Mouse (Mus musculus) midbrain, embryonic 11.5 days (tissue): ENCODE results near the gene Asap2. TPM values are rescaled to one million over a fixed set of nuclear protein-coding genes. Genes with fewer than 3 reads are reported as not detected.

Experiments used
- ATAC-seq: fragments of 200-750 bp; cut with Nextera tagmentation; 2 replicates; pipeline ENCODE4 v1.8.0; 2017; ENCODE audit warnings: moderate TSS enrichment, moderate library complexity; ENCODE audit not compliant: low FRiP score
- DNase-seq: peaks from one replicate; pipeline ENCODE4 v3.0.0; 2015; ENCODE audit warnings: low spot score; ENCODE audit errors: missing footprints
- H3K27ac ChIP-seq: fragments of 300-500 bp; sonication (generic); 2 replicates; pipeline ENCODE4 v1.5.1; 2014; ENCODE audit warnings: low read depth, low read length
- H3K27me3 ChIP-seq: fragments of 300-500 bp; sonication (generic); 2 replicates; pipeline ENCODE4 v1.6.1; 2014; ENCODE audit warnings: mild to moderate bottlenecking, low read length, moderate library complexity, mixed read lengths; ENCODE audit not compliant: control insufficient read depth, insufficient read depth
- H3K36me3 ChIP-seq: fragments of 300-500 bp; sonication (generic); 2 replicates; pipeline ENCODE4 v1.6.1; 2014; ENCODE audit warnings: mild to moderate bottlenecking, low read length, moderate library complexity, mixed read lengths; ENCODE audit not compliant: control insufficient read depth, insufficient read depth
- H3K4me1 ChIP-seq: fragments of 300-500 bp; sonication (generic); 2 replicates; pipeline ENCODE4 v1.6.1; 2014; ENCODE audit warnings: low read length; ENCODE audit not compliant: control insufficient read depth, insufficient read depth
- H3K4me2 ChIP-seq: fragments of 300-500 bp; sonication (generic); 2 replicates; pipeline ENCODE4 v1.6.1; 2014; ENCODE audit warnings: mild to moderate bottlenecking, moderate library complexity
- H3K4me3 ChIP-seq: fragments of 300-500 bp; sonication (generic); 2 replicates; pipeline ENCODE4 v1.5.1; 2014; ENCODE audit warnings: low read depth, low read length
- H3K9ac ChIP-seq: fragments of 300-500 bp; sonication (generic); 2 replicates; pipeline ENCODE4 v1.6.1; 2014; ENCODE audit warnings: low read length
- H3K9me3 ChIP-seq: fragments of 300-500 bp; sonication (generic); 2 replicates; pipeline ENCODE4 v1.6.1; 2016; ENCODE audit warnings: low read length; ENCODE audit not compliant: control insufficient read depth
- WGBS: fragments of 180-500 bp; shearing (Covaris S2); extraction: QIAGEN DNeasy Blood & Tissue Kit; methylation state at CpG from one replicate; pipeline ENCODE4 v1.1.7; 2014; 5-methylcytosine and 5-hydroxymethylcytosine counted together
- polyA plus RNA-seq: library from polyadenylated mRNA; unstranded; fragments of >200 nt; fragmentation: Nextera tagmentation; extraction: Ambion mirVana; gene quantifications from 2 replicates; pipeline ENCODE4 v1.2.1, GENCODE M21; 2014

Asap2 gene
- polyA plus RNA-seq, 1 experiment from 2014 or later: 16.0 TPM

DNA sequence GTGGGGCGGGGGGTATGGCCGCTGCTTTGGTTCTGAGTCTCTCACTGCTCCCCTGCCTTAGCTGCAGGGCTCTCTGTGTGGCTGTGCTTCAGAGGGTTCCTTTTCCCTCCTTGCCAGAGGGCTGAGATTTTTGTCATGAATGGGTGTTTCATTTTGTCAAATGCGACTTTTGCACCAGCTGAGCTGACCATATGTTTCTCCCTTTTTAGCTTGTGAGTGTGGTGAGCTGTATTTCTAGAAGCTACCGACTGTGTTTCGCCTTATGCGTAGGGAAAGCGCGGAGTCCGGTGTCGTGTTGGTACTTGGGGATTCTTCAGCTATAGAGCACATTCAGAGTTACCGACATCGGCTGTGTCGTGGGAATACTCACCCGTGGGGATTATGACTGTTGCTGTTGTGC, 149.9 kb downstream of the Asap2 start:
- ATAC-seq: no peak
- 90% methylated on average over 14 of the region's 14 CpGs for WGBS

GRCm38 (mm10) chr12:21140741-21141308, 150.6 kb downstream of the Asap2 start:
- ATAC-seq: no peak
- Histone ChIP-seq H3K27me3 (no peaks in the 10 kb centered on the region), H3K27ac (no peak overlapping the region), H3K4me2 (no peak overlapping the region), H3K9ac (no peak overlapping the region), H3K36me3 (no peaks in the 10 kb centered on the region), H3K4me1 (peaks cover 2% of the 10 kb centered on the region; the same call in 1 of the 2 replicates), H3K9me3 (no peaks in the 10 kb centered on the region), H3K4me3 (no peak overlapping the region)
- DNase-seq: no peak
- WGBS: 93% methylated on average over 6 of the region's 6 CpGs

More for the DNA sequence above, 149.9 kb downstream of the Asap2 start:
- no peak overlapping the region for H3K4me3 ChIP-seq
- H3K9me3 ChIP-seq: no peaks in the 10 kb centered on the region
- H3K27me3 ChIP-seq: no peaks in the 10 kb centered on the region
- H3K4me1 ChIP-seq: peaks cover 2% of the 10 kb centered on the region; the same call in 1 of the 2 replicates
- DNase-seq: no peak
- no peak overlapping the region for H3K4me2 ChIP-seq
- H3K36me3 ChIP-seq: no peaks in the 10 kb centered on the region
- H3K9ac ChIP-seq: no peak overlapping the region
- H3K27ac ChIP-seq: no peak overlapping the region

- DNase-seq (no peak), ATAC-seq (no peak)
- Histone ChIP-seq H3K4me2 (no peak overlapping the region), H3K36me3 (no peaks in the 10 kb centered on the region), H3K27ac (no peak overlapping the region), H3K4me3 (no peak overlapping the region), H3K9me3 (no peaks in the 10 kb centered on the region), H3K9ac (no peak overlapping the region), H3K4me1 (peaks cover 2% of the 10 kb centered on the region; the same call in 1 of the 2 replicates), H3K27me3 (no peaks in the 10 kb centered on the region)
- 88% methylated on average over 5 of the region's 5 CpGs for WGBS
These were observed 151.5 kb downstream of the Asap2 start for GRCm38 (mm10) chr12:21141691-21142300.

DNA sequence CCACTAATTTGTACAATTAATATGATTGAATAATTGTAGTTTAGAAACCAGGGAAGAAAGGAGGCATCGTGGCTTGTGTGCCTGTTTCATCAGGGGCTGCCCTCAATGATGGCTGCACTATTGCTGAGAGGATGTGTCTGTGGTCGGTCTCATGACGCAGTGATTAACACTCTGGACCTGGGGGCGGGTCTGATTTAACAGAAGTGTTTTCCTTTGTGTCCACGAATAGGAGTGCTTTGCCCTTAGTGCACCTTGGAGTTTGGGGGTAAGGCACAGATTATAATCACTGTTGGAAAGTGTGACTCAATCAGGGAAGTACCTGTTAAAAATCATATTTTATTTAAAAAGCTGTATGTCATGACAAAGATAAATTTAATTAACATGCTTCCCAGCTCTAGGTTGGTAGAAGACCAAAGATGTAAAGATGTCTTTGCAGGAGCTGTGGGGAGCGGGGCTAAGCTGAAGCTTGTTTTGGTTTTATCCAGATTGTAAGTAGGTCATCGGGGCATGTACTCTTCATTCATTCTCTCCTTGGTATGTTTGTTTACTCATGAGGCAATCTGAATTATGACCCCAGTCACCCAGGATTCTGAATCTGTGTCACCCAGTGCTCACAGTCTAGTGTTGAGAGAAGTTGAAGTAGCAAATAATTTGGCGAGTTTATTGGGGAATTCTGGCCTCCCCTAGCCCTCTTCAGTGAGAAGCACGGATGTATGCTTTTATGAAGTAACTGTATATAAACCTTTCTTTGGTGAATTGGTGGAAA, 152.4 kb downstream of the Asap2 start:
- H3K4me1 ChIP-seq: peaks cover 2% of the 10 kb centered on the region; the same call in 1 of the 2 replicates
- WGBS: 83% methylated on average over 9 of the region's 9 CpGs

DNA sequence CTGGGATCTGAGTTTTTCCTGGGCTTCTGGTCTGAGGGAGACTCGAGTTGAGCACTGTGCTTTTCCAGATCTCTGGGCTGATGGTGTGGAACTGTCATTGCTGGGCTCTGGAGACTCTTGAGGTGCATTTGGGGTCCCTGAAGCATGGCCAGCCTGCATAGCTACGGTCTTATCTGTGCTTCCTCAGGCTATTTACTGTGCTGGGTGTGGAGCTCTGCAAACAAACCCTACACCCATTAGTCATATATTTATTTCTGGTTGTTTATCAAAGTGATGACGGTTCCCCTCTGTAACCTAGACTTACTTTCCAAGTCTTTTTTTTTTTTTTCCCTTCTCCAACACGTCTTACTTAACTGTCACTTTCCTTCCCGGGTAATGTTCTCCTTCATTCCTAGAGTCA, 154.3 kb downstream of the Asap2 start:
- H3K9ac ChIP-seq: no peak overlapping the region
- WGBS: 92% methylated on average over 5 of the region's 5 CpGs
- DNase-seq: no peak
- H3K4me3 ChIP-seq: no peak overlapping the region
- peaks cover 1% of the 10 kb centered on the region; the same call in 1 of the 2 replicates for H3K4me1 ChIP-seq
- no peak overlapping the region for H3K27ac ChIP-seq
- no peak for ATAC-seq
- H3K4me2 ChIP-seq: no peak overlapping the region
- H3K9me3 ChIP-seq: no peaks in the 10 kb centered on the region
- no peaks in the 10 kb centered on the region for H3K36me3 ChIP-seq
- no peaks in the 10 kb centered on the region for H3K27me3 ChIP-seq

More for the DNA sequence above, 152.4 kb downstream of the Asap2 start:
- H3K4me2 ChIP-seq: no peak overlapping the region
- DNase-seq (no peak), ATAC-seq (no peak)
- no peak overlapping the region for H3K9ac ChIP-seq
- no peaks in the 10 kb centered on the region for H3K27me3 ChIP-seq
- H3K36me3 ChIP-seq: no peaks in the 10 kb centered on the region
- no peak overlapping the region for H3K27ac ChIP-seq
- H3K4me3 ChIP-seq: no peak overlapping the region
- H3K9me3 ChIP-seq: no peaks in the 10 kb centered on the region

GRCm38 (mm10) chr12:21145050-21145449, 154.8 kb downstream of the Asap2 start:
- Histone ChIP-seq H3K9ac (no peak overlapping the region), H3K4me2 (no peak overlapping the region), H3K36me3 (no peaks in the 10 kb centered on the region), H3K27me3 (no peaks in the 10 kb centered on the region), H3K4me3 (no peak overlapping the region), H3K4me1 (no peaks in the 10 kb centered on the region), H3K9me3 (no peaks in the 10 kb centered on the region), H3K27ac (no peak overlapping the region)
- ATAC-seq: no peak
- no peak for DNase-seq
- WGBS: 94% methylated on average over 5 of the region's 5 CpGs

- no peak overlapping the region for H3K9ac ChIP-seq
- no peak overlapping the region for H3K4me2 ChIP-seq
- H3K27me3 ChIP-seq: no peaks in the 10 kb centered on the region
- WGBS: 85% methylated on average over 4 of the region's 4 CpGs
- H3K27ac ChIP-seq: no peak overlapping the region
- H3K9me3 ChIP-seq: no peaks in the 10 kb centered on the region
- H3K4me3 ChIP-seq: no peak overlapping the region
- H3K4me1 ChIP-seq: no peaks in the 10 kb centered on the region
- no peak for DNase-seq
- H3K36me3 ChIP-seq: no peaks in the 10 kb centered on the region
- ATAC-seq: no peak
These were observed 156.6 kb downstream of the Asap2 start for GRCm38 (mm10) chr12:21146826-21147225.

DNA sequence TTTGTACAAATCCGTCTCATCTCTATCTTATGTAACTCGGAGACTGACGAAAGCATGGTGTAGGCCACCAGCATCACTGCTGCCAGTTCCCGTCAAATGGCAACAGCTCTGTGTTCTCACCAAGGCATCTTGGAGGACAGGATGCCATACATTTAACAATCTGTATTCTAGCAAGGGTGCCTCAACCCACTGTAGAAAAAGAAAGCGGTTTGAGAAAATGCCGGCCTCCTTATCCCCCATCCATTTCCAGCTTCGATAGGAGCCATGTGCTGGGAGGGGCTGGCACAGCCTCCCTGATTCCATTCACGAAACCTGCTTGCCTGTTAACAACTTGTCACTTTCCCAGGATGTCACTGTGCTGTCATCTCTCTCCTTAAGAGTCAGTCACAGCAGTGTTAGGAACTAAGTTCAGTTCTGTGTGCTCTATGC, 163.0 kb downstream of the Asap2 start:
- no peak for ATAC-seq
- WGBS: 86% methylated on average over 8 of the region's 8 CpGs

DNA sequence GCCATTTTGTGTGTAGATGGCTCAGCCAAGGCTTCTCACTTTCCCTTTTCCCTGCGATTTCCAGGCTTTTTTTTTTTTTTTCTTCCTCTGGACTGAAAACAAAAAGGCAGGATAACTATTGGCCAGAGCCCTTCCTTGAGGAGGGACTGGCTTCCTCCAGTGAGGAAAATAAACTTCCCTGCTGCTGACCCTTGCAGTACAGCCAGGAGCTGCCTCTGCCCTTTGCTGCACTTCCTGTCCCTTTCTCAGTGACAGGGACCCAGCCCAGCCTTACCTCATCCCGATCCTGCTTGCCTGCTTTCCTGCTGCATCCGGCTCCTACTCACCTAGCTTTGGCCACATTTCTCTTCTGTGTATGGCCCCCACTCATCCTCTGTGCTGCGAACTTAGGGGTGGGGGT, 164.8 kb downstream of the Asap2 start:
- no peak overlapping the region for H3K4me3 ChIP-seq
- no peak overlapping the region for H3K27ac ChIP-seq
- 78% methylated on average over 4 of the region's 4 CpGs for WGBS
- peaks cover 2% of the 10 kb centered on the region; the same call in 1 of the 2 replicates for H3K4me1 ChIP-seq
- H3K9me3 ChIP-seq: no peaks in the 10 kb centered on the region
- no peak overlapping the region for H3K4me2 ChIP-seq
- H3K36me3 ChIP-seq: no peaks in the 10 kb centered on the region
- ATAC-seq (no peak), DNase-seq (no peak)
- H3K9ac ChIP-seq: no peak overlapping the region
- no peaks in the 10 kb centered on the region for H3K27me3 ChIP-seq

More for the DNA sequence above, 163.0 kb downstream of the Asap2 start:
- H3K4me2 ChIP-seq: no peak overlapping the region
- H3K27ac ChIP-seq: no peak overlapping the region
- no peak for DNase-seq
- H3K9ac ChIP-seq: no peak overlapping the region
- peaks cover 2% of the 10 kb centered on the region; the same call in 1 of the 2 replicates for H3K4me1 ChIP-seq
- no peaks in the 10 kb centered on the region for H3K27me3 ChIP-seq
- no peaks in the 10 kb centered on the region for H3K36me3 ChIP-seq
- no peak overlapping the region for H3K4me3 ChIP-seq
- no peaks in the 10 kb centered on the region for H3K9me3 ChIP-seq
